Mouse (Mus musculus) heart, embryonic 15.5 days (tissue): ENCODE measurements around the gene Slc9a6. TPM values are rescaled to one million over a fixed set of nuclear protein-coding genes. Genes with fewer than 3 reads are reported as not detected.

Experiments used
- ATAC-seq: fragments of 200-750 bp; cut with Nextera tagmentation; replicated peaks from 2 replicates; pipeline ENCODE4 v1.8.0; 2017; ENCODE audit warnings: low read depth, moderate TSS enrichment; ENCODE audit not compliant: insufficient number of reproducible peaks, insufficient read depth, low FRiP score
- H3K27ac ChIP-seq: fragments of 300-500 bp; sonication (generic); 2 replicates; pipeline ENCODE4 v1.5.1; 2015; ENCODE audit warnings: mild to moderate bottlenecking, inconsistent platforms
- H3K27me3 ChIP-seq: fragments of 300-500 bp; sonication (generic); 2 replicates; pipeline ENCODE4 v1.6.1; 2015; ENCODE audit warnings: inconsistent platforms
- H3K36me3 ChIP-seq: fragments of 300-500 bp; sonication (generic); 2 replicates; pipeline ENCODE4 v1.6.1; 2015; ENCODE audit warnings: mild to moderate bottlenecking, inconsistent platforms
- H3K4me1 ChIP-seq: fragments of 300-500 bp; sonication (generic); replicated peaks from 2 replicates; pipeline ENCODE4 v1.6.1; 2015; ENCODE audit warnings: inconsistent platforms
- H3K4me2 ChIP-seq: fragments of 300-500 bp; sonication (generic); 2 replicates; pipeline ENCODE4 v1.6.1; 2015; ENCODE audit warnings: inconsistent platforms, mild to moderate bottlenecking, moderate library complexity
- H3K4me3 ChIP-seq: fragments of 300-500 bp; sonication (generic); 2 replicates; pipeline ENCODE4 v1.5.1; 2015; ENCODE audit warnings: mild to moderate bottlenecking, inconsistent platforms
- H3K9ac ChIP-seq: fragments of 300-500 bp; sonication (generic); 2 replicates; pipeline ENCODE4 v1.6.1; 2015; ENCODE audit warnings: mild to moderate bottlenecking, inconsistent platforms
- H3K9me3 ChIP-seq: fragments of 300-500 bp; sonication (generic); replicated peaks from 2 replicates; pipeline ENCODE4 v1.6.1; 2016; ENCODE audit warnings: inconsistent platforms
- WGBS: fragments of 180-500 bp; shearing (Covaris S2); methylation state at CpG from one replicate; pipeline ENCODE4 v1.1.7; 2015; ENCODE audit warnings: mixed read lengths; 5-methylcytosine and 5-hydroxymethylcytosine counted together
- polyA plus RNA-seq: library from polyadenylated mRNA; unstranded; fragments of >200 nt; fragmentation: Nextera tagmentation; extraction: Ambion mirVana; gene quantifications from 2 replicates; pipeline ENCODE4 v1.2.1, GENCODE M21; 2015

Slc9a6 gene
- polyA plus RNA-seq: 7.2 and 8.5 TPM in 2 replicates

GRCm38 (mm10) chrX:56609623-56610317, at the start of gene Slc9a6:
Gene Slc9a6 (plus strand): TSS chrX:56609757.
- H3K4me2 ChIP-seq: peak within 1 kb of the TSS; percentile 72
- H3K9ac ChIP-seq: peak within 1 kb of the TSS; percentile 69
- H3K27ac ChIP-seq: peak within 1 kb of the TSS; percentile 59
- H3K4me3 ChIP-seq: peak within 1 kb of the TSS; percentile 72
- H3K36me3 ChIP-seq: no peaks in the 10 kb centered on the region
- 13% methylated on average over 37 of the region's 50 CpGs for WGBS
- no peaks in the 10 kb centered on the region for H3K27me3 ChIP-seq
- no peaks in the 10 kb centered on the region for H3K9me3 ChIP-seq
- ATAC-seq: peak; percentile 98
- peaks cover 2% of the 10 kb centered on the region; the same call in 1 of the 2 replicates for H3K4me1 ChIP-seq

GRCm38 (mm10) chrX:56572465-56572864, 37.1 kb upstream of the Slc9a6 start:
- Histone ChIP-seq H3K27me3 (no peaks in the 10 kb centered on the region), H3K9ac (no peak overlapping the region), H3K4me3 (no peak overlapping the region), H3K36me3 (no peaks in the 10 kb centered on the region), H3K9me3 (no peaks in the 10 kb centered on the region), H3K27ac (no peak overlapping the region), H3K4me1 (no peaks in the 10 kb centered on the region), H3K4me2 (no peak overlapping the region)
- ATAC-seq: no peak
- 12% methylated on average over 6 of the region's 6 CpGs for WGBS

GRCm38 (mm10) chrX:56578200-56578599, 31.4 kb upstream of the Slc9a6 start:
- ATAC-seq: no peak
- 75% methylated on average over 2 of the region's 2 CpGs for WGBS
- H3K9ac ChIP-seq: no peak overlapping the region

GRCm38 (mm10) chrX:56597219-56597886, 12.2 kb upstream of the Slc9a6 start:
- Histone ChIP-seq H3K9ac (peak overlapping the region; percentile 79), H3K4me1 (0 out of 2 replicates have a peak, but pooled peaks cover 5% of the 10 kb centered on the region), H3K36me3 (no peaks in the 10 kb centered on the region), H3K9me3 (no peaks in the 10 kb centered on the region), H3K4me3 (peak overlapping the region; percentile 85), H3K4me2 (peak overlapping the region; percentile 66), H3K27me3 (no peaks in the 10 kb centered on the region), H3K27ac (peak overlapping the region; percentile 79)
- peak; percentile 48 for ATAC-seq
- WGBS: 12% methylated on average over 25 of the region's 25 CpGs

More at GRCm38 (mm10) chrX:56578200-56578599, 31.4 kb upstream of the Slc9a6 start:
- no peak overlapping the region for H3K27ac ChIP-seq
- no peaks in the 10 kb centered on the region for H3K4me1 ChIP-seq
- no peak overlapping the region for H3K4me3 ChIP-seq
- H3K9me3 ChIP-seq: no peaks in the 10 kb centered on the region
- H3K4me2 ChIP-seq: no peak overlapping the region
- no peaks in the 10 kb centered on the region for H3K27me3 ChIP-seq
- no peaks in the 10 kb centered on the region for H3K36me3 ChIP-seq

- 9% methylated on average over 41 of the region's 44 CpGs for WGBS
- Histone ChIP-seq H3K27me3 (no peaks in the 10 kb centered on the region), H3K9me3 (no peaks in the 10 kb centered on the region), H3K36me3 (no peaks in the 10 kb centered on the region), H3K4me3 (peak within 1 kb of the TSS; percentile 85), H3K4me1 (0 out of 2 replicates have a peak, but pooled peaks cover 5% of the 10 kb centered on the region), H3K9ac (peak within 1 kb of the TSS; percentile 79), H3K27ac (peak within 1 kb of the TSS; percentile 79), H3K4me2 (peak within 1 kb of the TSS; percentile 66)
- ATAC-seq: peak; percentile 99
Measured at GRCm38 (mm10) chrX:56597887-56598640, 11.5 kb upstream of the Slc9a6 start, which contains the start of gene Mmgt1. Gene Mmgt1 (minus strand): TSS chrX:56598069.

- Histone ChIP-seq H3K27ac (no peak overlapping the region), H3K27me3 (no peaks in the 10 kb centered on the region), H3K4me1 (peaks cover 2% of the 10 kb centered on the region; the same call in 1 of the 2 replicates), H3K4me3 (no peak overlapping the region), H3K36me3 (no peaks in the 10 kb centered on the region), H3K9ac (no peak overlapping the region), H3K9me3 (no peaks in the 10 kb centered on the region), H3K4me2 (no peak overlapping the region)
- WGBS: 64% methylated on average over 2 of the region's 2 CpGs
- ATAC-seq: no peak
Measured at GRCm38 (mm10) chrX:56606536-56606935, 3.0 kb upstream of the Slc9a6 start.

GRCm38 (mm10) chrX:56607032-56607710, 2.4 kb upstream of the Slc9a6 start:
- no peaks in the 10 kb centered on the region for H3K36me3 ChIP-seq
- ATAC-seq: no peak

GRCm38 (mm10) chrX:56609285-56609622, 303 bp upstream of the Slc9a6 start:
- Histone ChIP-seq H3K36me3 (no peaks in the 10 kb centered on the region), H3K4me2 (peak overlapping the region; percentile 72), H3K4me1 (peaks cover 2% of the 10 kb centered on the region; the same call in 1 of the 2 replicates), H3K9me3 (no peaks in the 10 kb centered on the region), H3K9ac (peak overlapping the region; percentile 31; the same call in 1 of the 2 replicates), H3K27me3 (no peaks in the 10 kb centered on the region), H3K27ac (no peak overlapping the region), H3K4me3 (peak overlapping the region; percentile 72)
- ATAC-seq: 0 out of 2 replicates have a peak, but pooled peaks have one; percentile 14
- 23% methylated on average over 7 of the region's 7 CpGs for whole genome bisulfite sequencing

More at GRCm38 (mm10) chrX:56607032-56607710, 2.4 kb upstream of the Slc9a6 start:
- Histone ChIP-seq H3K27me3 (no peaks in the 10 kb centered on the region), H3K4me3 (no peak overlapping the region), H3K4me2 (no peak overlapping the region), H3K4me1 (peaks cover 2% of the 10 kb centered on the region; the same call in 1 of the 2 replicates), H3K9me3 (no peaks in the 10 kb centered on the region), H3K27ac (no peak overlapping the region), H3K9ac (no peak overlapping the region)
- 48% methylated on average over 7 of the region's 7 CpGs for WGBS

GRCm38 (mm10) chrX:56610318-56610694, 749 bp downstream of the Slc9a6 start:
- Histone ChIP-seq H3K27ac (peak overlapping the region; percentile 59), H3K4me1 (peaks cover 2% of the 10 kb centered on the region; the same call in 1 of the 2 replicates), H3K4me3 (peak overlapping the region; percentile 72), H3K36me3 (no peaks in the 10 kb centered on the region), H3K4me2 (peak overlapping the region; percentile 72), H3K9me3 (no peaks in the 10 kb centered on the region), H3K9ac (peak overlapping the region; percentile 69), H3K27me3 (no peaks in the 10 kb centered on the region)
- WGBS: 9% methylated on average over 13 of the region's 13 CpGs
- ATAC-seq: no peak

- no peaks in the 10 kb centered on the region for H3K9me3 ChIP-seq
- ATAC-seq: no peak
- no peak overlapping the region for H3K9ac ChIP-seq
- 78% methylated on average over 2 of the region's 2 CpGs for WGBS
- H3K36me3 ChIP-seq: no peaks in the 10 kb centered on the region
- H3K27me3 ChIP-seq: no peaks in the 10 kb centered on the region
- no peak overlapping the region for H3K4me3 ChIP-seq
- no peak overlapping the region for H3K27ac ChIP-seq
- no peak overlapping the region for H3K4me2 ChIP-seq
- peaks cover 2% of the 10 kb centered on the region; the same call in 1 of the 2 replicates for H3K4me1 ChIP-seq
Measured at GRCm38 (mm10) chrX:56615236-56615635, 5.7 kb downstream of the Slc9a6 start.
